Mouse (Mus musculus) spleen, adult 2 months (tissue): ENCODE data around the gene B3gnt9.

Experiments
- CTCF ChIP-seq: fragments of 200-500 bp; IDR thresholded peaks from 2 replicates; pipeline ENCODE4 v1.5.1; 2011; ENCODE audit warnings: mild to moderate bottlenecking, inconsistent platforms; ENCODE audit not compliant: insufficient read depth, insufficient read length, insufficient replicate concordance; ENCODE audit errors: extremely low read depth
- POLR2A ChIP-seq: fragments of 200-500 bp; IDR thresholded peaks from 2 replicates; pipeline ENCODE4 v1.6.1; 2011; ENCODE audit warnings: low read depth, low read length, inconsistent platforms

DNA sequence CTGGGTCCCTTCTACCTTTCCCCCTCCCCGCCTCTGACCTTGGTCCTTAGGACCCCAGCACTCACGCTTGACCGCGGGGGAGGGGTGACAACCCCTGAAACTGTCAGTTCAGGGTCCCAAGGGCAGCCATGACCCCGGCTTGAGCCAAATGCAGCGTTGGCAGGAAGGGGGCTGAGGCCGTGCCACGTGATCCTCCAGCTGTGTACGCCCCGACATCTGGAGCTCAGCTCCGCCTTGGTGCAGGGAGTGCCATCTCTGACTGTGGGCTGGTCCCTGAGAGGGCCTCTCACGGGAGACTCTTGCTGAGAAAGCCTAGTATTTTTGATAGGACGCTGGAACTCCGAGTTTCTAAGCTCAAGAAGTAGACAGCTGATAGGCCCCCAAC is at the start of gene B3gnt9:
- TF ChIP-seq CTCF (no peak), POLR2A (no peak)
